Mouse (Mus musculus) stomach, postnatal 0 days (tissue): ENCODE measurements around the gene Sash3. TPM values are rescaled to one million over a fixed set of nuclear protein-coding genes. Genes with fewer than 3 reads are reported as not detected.

Experiments
- ATAC-seq: fragments of 200-750 bp; cut with Nextera tagmentation; 2 replicates; pipeline ENCODE4 v1.8.0; 2017; ENCODE audit not compliant: low FRiP score, low TSS enrichment
- DNase-seq: peaks from one replicate; pipeline ENCODE4 v3.0.0-alpha.2; 2016; ENCODE audit warnings: low spot score
- H3K27ac ChIP-seq: fragments of 300-500 bp; sonication (generic); replicated peaks from 2 replicates; pipeline ENCODE4 v1.5.1; 2014; ENCODE audit warnings: mild to moderate bottlenecking, control low read depth
- H3K27me3 ChIP-seq: fragments of 300-500 bp; sonication (generic); 2 replicates; pipeline ENCODE4 v1.6.1; 2014; ENCODE audit warnings: low read length; ENCODE audit not compliant: control insufficient read depth, insufficient read depth
- H3K36me3 ChIP-seq: fragments of 300-500 bp; sonication (generic); 2 replicates; pipeline ENCODE4 v1.6.1; 2014; ENCODE audit warnings: low read length, mixed read lengths; ENCODE audit not compliant: control insufficient read depth, insufficient read depth
- H3K4me1 ChIP-seq: fragments of 300-500 bp; sonication (generic); replicated peaks from 2 replicates; pipeline ENCODE4 v1.6.1; 2014; ENCODE audit warnings: antibody characterized with exemption; ENCODE audit not compliant: control insufficient read depth, insufficient read depth
- H3K4me2 ChIP-seq: fragments of 300-500 bp; sonication (generic); replicated peaks from 2 replicates; pipeline ENCODE4 v1.6.1; 2014; ENCODE audit warnings: low read depth, mild to moderate bottlenecking, control low read depth, moderate library complexity
- H3K4me3 ChIP-seq: fragments of 300-500 bp; sonication (generic); 2 replicates; pipeline ENCODE4 v1.5.1; 2014; ENCODE audit warnings: low read depth, low read length, control low read depth
- H3K9ac ChIP-seq: fragments of 300-500 bp; sonication (generic); 2 replicates; pipeline ENCODE4 v1.6.1; 2014; ENCODE audit warnings: mild to moderate bottlenecking, low read length, control low read depth, mixed read lengths
- H3K9me3 ChIP-seq: fragments of 300-500 bp; sonication (generic); 2 replicates; pipeline ENCODE4 v1.6.1; 2016; ENCODE audit warnings: low read length; ENCODE audit not compliant: control insufficient read depth
- CTCF ChIP-seq: IDR thresholded peaks from 2 replicates; pipeline ENCODE4 v1.5.1; 2016; ENCODE audit warnings: antibody characterized with exemption, low read depth, mild to moderate bottlenecking, moderate library complexity
- EP300 ChIP-seq: optimal IDR thresholded peaks from 2 replicates; pipeline ENCODE3; 2016; ENCODE audit warnings: antibody characterized with exemption
- WGBS: fragments of 180-500 bp; shearing (Covaris S2); extraction: QIAGEN DNeasy Blood & Tissue Kit; methylation state at CpG from one replicate; pipeline ENCODE4 v1.1.7; 2014; 5-methylcytosine and 5-hydroxymethylcytosine counted together
- polyA plus RNA-seq: library from polyadenylated mRNA; unstranded; fragments of >200 nt; fragmentation: Nextera tagmentation; extraction: Ambion mirVana; gene quantifications from 2 replicates; pipeline ENCODE4 v1.2.1, GENCODE M21; 2015

Sash3 gene
- polyA plus RNA-seq, 1 experiment from 2014 or later, result 1.6 TPM

GRCm38 (mm10) chrX:48193235-48194152, 47.3 kb downstream of the Sash3 start:
- no peak for DNase-seq
- no peaks in the 10 kb centered on the region for H3K27me3 ChIP-seq
- no peak overlapping the region for H3K4me3 ChIP-seq
- no peak overlapping the region for H3K4me2 ChIP-seq
- no peaks in the 10 kb centered on the region for H3K36me3 ChIP-seq
- H3K9ac ChIP-seq, result no peak overlapping the region
- H3K4me1 ChIP-seq, result no peaks in the 10 kb centered on the region
- H3K9me3 ChIP-seq, result no peaks in the 10 kb centered on the region
- WGBS, result 78% methylated on average over 14 of the region's 14 CpGs
- H3K27ac ChIP-seq, result no peak overlapping the region
- no peak for ATAC-seq
- TF ChIP-seq CTCF (no peak), EP300 (no peak)

GRCm38 (mm10) chrX:48197856-48198255, 51.6 kb downstream of the Sash3 start:
- H3K9me3 ChIP-seq, result no peaks in the 10 kb centered on the region
- H3K4me2 ChIP-seq, result no peak overlapping the region
- no peaks in the 10 kb centered on the region for H3K27me3 ChIP-seq
- H3K9ac ChIP-seq, result no peak overlapping the region
- no peak overlapping the region for H3K27ac ChIP-seq
- DNase-seq (no peak), ATAC-seq (no peak)
- H3K36me3 ChIP-seq, result no peaks in the 10 kb centered on the region
- H3K4me1 ChIP-seq, result no peaks in the 10 kb centered on the region
- WGBS, result 73% methylated on average over 3 of the region's 3 CpGs
- no peak overlapping the region for H3K4me3 ChIP-seq
- TF ChIP-seq EP300 (no peak), CTCF (no peak)

- no peak overlapping the region for H3K4me2 ChIP-seq
- H3K4me3 ChIP-seq, result no peak overlapping the region
- WGBS, result 90% methylated on average over 2 of the region's 2 CpGs
- H3K36me3 ChIP-seq, result no peaks in the 10 kb centered on the region
- no peaks in the 10 kb centered on the region for H3K9me3 ChIP-seq
- H3K4me1 ChIP-seq, result no peaks in the 10 kb centered on the region
- H3K27ac ChIP-seq, result no peak overlapping the region
- no peak overlapping the region for H3K9ac ChIP-seq
- ATAC-seq, result no peak
- no peak for DNase-seq
- H3K27me3 ChIP-seq, result no peaks in the 10 kb centered on the region
- no peak for TF ChIP-seq EP300
- no peak for TF ChIP-seq CTCF
These were observed 52.8 kb downstream of the Sash3 start for GRCm38 (mm10) chrX:48199026-48199425.

- H3K27me3 ChIP-seq, result no peaks in the 10 kb centered on the region
- no peaks in the 10 kb centered on the region for H3K36me3 ChIP-seq
- no peak overlapping the region for H3K9ac ChIP-seq
- no peak overlapping the region for H3K4me2 ChIP-seq
- no peaks in the 10 kb centered on the region for H3K4me1 ChIP-seq
- H3K4me3 ChIP-seq, result no peak overlapping the region
- ATAC-seq (no peak), DNase-seq (no peak)
- H3K27ac ChIP-seq, result no peak overlapping the region
- H3K9me3 ChIP-seq, result no peaks in the 10 kb centered on the region
- WGBS, result 83% methylated on average over 3 of the region's 3 CpGs
- TF ChIP-seq EP300 (no peak), CTCF (no peak)
These were observed 54.5 kb downstream of the Sash3 start for GRCm38 (mm10) chrX:48200699-48201098.

GRCm38 (mm10) chrX:48201973-48202372, 55.7 kb downstream of the Sash3 start:
- 75% methylated on average over 7 of the region's 7 CpGs for WGBS

GRCm38 (mm10) chrX:48202436-48202835, 56.2 kb downstream of the Sash3 start:
- H3K4me2 ChIP-seq, result no peak overlapping the region
- H3K9ac ChIP-seq, result no peak overlapping the region
- no peaks in the 10 kb centered on the region for H3K27me3 ChIP-seq
- no peaks in the 10 kb centered on the region for H3K4me1 ChIP-seq
- TF ChIP-seq CTCF (no peak), EP300 (no peak)
- no peak overlapping the region for H3K4me3 ChIP-seq
- DNase-seq (no peak), ATAC-seq (no peak)
- WGBS, result 83% methylated on average over 7 of the region's 7 CpGs
- H3K27ac ChIP-seq, result no peak overlapping the region
- H3K9me3 ChIP-seq, result no peaks in the 10 kb centered on the region
- H3K36me3 ChIP-seq, result no peaks in the 10 kb centered on the region

More at GRCm38 (mm10) chrX:48201973-48202372, 55.7 kb downstream of the Sash3 start:
- ATAC-seq (no peak), DNase-seq (no peak)
- H3K27me3 ChIP-seq, result no peaks in the 10 kb centered on the region
- H3K36me3 ChIP-seq, result no peaks in the 10 kb centered on the region
- no peak overlapping the region for H3K4me2 ChIP-seq
- no peak overlapping the region for H3K27ac ChIP-seq
- TF ChIP-seq EP300, result no peak
- TF ChIP-seq CTCF, result no peak
- no peak overlapping the region for H3K9ac ChIP-seq
- H3K4me3 ChIP-seq, result no peak overlapping the region
- no peaks in the 10 kb centered on the region for H3K4me1 ChIP-seq
- H3K9me3 ChIP-seq, result no peaks in the 10 kb centered on the region
